Mouse (Mus musculus): ENCODE measurements around the gene Set.
A peak's percentile ranks its signal among the peaks of the same experiment; 100 is the strongest.

The Set gene

GRCm38 (mm10) chr2:30061215-30062166 is 4.3 kb downstream of the Set start:
- DNase-seq (ENCODE audit: low spot score in 2 of 2): peak; percentile 38 to 42

GRCm38 (mm10) chr2:30062249-30063093 is 5.3 kb downstream of the Set start:
- DNase-seq (ENCODE audit: low spot score in 2 of 2): peak; percentile 77 to 78

- no peak for DNase-seq (ENCODE audit: low spot score in 2 of 2)
Observed at GRCm38 (mm10) chr2:30063235-30063634, 6.1 kb downstream of the Set start.

GRCm38 (mm10) chr2:30063791-30064190 is 6.6 kb downstream of the Set start:
- DNase-seq (ENCODE audit: low spot score in 2 of 2): no peak

GRCm38 (mm10) chr2:30064298-30064697 is 7.1 kb downstream of the Set start:
- DNase-seq (ENCODE audit: low spot score in 2 of 2): no peak

- DNase-seq (ENCODE audit: low spot score in 2 of 2): peak; percentile 96
Observed at GRCm38 (mm10) chr2:30066046-30066901, 9.1 kb downstream of the Set start.

GRCm38 (mm10) chr2:30067031-30067888 is 10.1 kb downstream of the Set start:
- peak; percentile 29 to 59 for DNase-seq (ENCODE audit: low spot score in 2 of 2)

- no peak for DNase-seq (ENCODE audit: low spot score in 2 of 2)
Observed at GRCm38 (mm10) chr2:30067962-30068361, 10.8 kb downstream of the Set start.

- no peak for DNase-seq (ENCODE audit: low spot score in 2 of 2)
Observed at GRCm38 (mm10) chr2:30072875-30073274, 15.7 kb downstream of the Set start.

- DNase-seq (ENCODE audit: low spot score in 2 of 2): no peak
Observed at GRCm38 (mm10) chr2:30073285-30073684, 16.1 kb downstream of the Set start.

- DNase-seq (ENCODE audit: low spot score in 2 of 2): no peak
Observed at GRCm38 (mm10) chr2:30075625-30076024, 18.4 kb downstream of the Set start.

GRCm38 (mm10) chr2:30076439-30076838 is 19.3 kb downstream of the Set start:
- DNase-seq (ENCODE audit: low spot score in 2 of 2): no peak

- no peak for DNase-seq (ENCODE audit: low spot score in 2 of 2)
Observed at GRCm38 (mm10) chr2:30076959-30077358, 19.8 kb downstream of the Set start.

GRCm38 (mm10) chr2:30077502-30078348 is 20.5 kb downstream of the Set start, which contains the start of gene Pkn3:
Gene Pkn3 (plus strand): TSS chr2:30077684.
- DNase-seq (ENCODE audit: low spot score in 2 of 2): peak; percentile 78 to 83

- peak; percentile 75 to 82 for DNase-seq (ENCODE audit: low spot score in 2 of 2)
Observed at GRCm38 (mm10) chr2:30078349-30078712, 21.2 kb downstream of the Set start.

- DNase-seq (ENCODE audit: low spot score in 2 of 2): no peak
Observed at GRCm38 (mm10) chr2:30078760-30079159, 21.6 kb downstream of the Set start.

- no peak for DNase-seq (ENCODE audit: low spot score in 2 of 2)
Observed at GRCm38 (mm10) chr2:30080181-30080800, 23.1 kb downstream of the Set start.

- DNase-seq (ENCODE audit: low spot score in 2 of 2): no peak
Observed at GRCm38 (mm10) chr2:30084113-30084512, 26.9 kb downstream of the Set start.

- no peak for DNase-seq (ENCODE audit: low spot score in 2 of 2)
Observed at GRCm38 (mm10) chr2:30084632-30085031, 27.5 kb downstream of the Set start.
